Mouse (Mus musculus): Measurements from ENCODE around the gene Wdr90.

DNA sequence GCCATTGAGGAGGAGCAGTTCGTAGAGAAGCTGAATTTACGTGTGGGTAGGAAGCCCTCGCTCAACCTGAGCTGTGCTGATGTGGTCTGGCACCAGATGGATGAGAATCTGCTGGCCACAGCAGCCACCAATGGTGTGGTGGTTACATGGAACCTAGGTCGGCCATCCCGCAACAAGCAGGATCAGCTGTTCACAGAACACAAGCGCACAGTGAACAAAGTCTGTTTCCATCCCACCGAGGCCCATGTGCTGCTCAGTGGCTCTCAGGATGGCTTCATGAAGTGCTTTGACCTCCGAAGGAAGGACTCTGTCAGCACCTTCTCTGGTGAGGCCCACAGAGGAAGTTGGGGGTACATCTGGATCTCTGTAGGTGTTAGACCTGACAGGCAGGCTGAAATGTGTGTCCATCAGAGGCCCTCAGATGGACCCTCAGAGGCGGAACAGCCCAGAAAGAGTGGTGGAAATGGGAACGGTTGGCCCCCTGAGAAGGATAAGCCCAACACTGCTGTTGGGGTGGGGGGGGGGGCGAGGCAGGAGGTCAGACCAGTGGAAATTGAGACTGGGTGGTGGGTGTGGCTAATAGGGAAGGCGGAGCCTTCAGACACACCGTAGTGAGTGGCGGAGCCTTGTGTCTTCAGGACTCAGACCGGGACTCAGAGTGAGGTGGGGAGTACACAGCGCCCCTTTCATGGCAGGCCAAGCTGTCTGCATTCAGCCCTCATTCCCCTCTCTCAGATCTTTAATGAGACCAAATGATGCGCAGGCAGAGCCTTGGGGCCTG is 36.7 kb downstream of the Wdr90 start:
- TF ChIP-seq POLR2A (IDR thresholded peaks at IDR 0.05; ENCODE audit: low read depth, low read length) = no peak
- no peak for TF ChIP-seq CTCF (IDR thresholded peaks at IDR 0.05; ENCODE audit: extremely low read depth, insufficient read depth, insufficient read length, insufficient replicate concordance)
